Mouse (Mus musculus) stomach, embryonic 16.5 days (tissue): Measurements from ENCODE around the gene Aox3. TPM values are rescaled to one million over a fixed set of nuclear protein-coding genes. Genes with fewer than 3 reads are reported as not detected.

Experiments used
- ATAC-seq: fragments of 200-750 bp; cut with Nextera tagmentation; 2 replicates; pipeline ENCODE4 v1.8.0; 2017; ENCODE audit warnings: moderate number of reproducible peaks, moderate TSS enrichment; ENCODE audit not compliant: insufficient read depth, low FRiP score
- H3K27ac ChIP-seq: fragments of 300-500 bp; sonication (generic); 2 replicates; pipeline ENCODE4 v1.5.1; 2014; ENCODE audit warnings: low read length
- H3K27me3 ChIP-seq: fragments of 300-500 bp; sonication (generic); 2 replicates; pipeline ENCODE4 v1.6.1; 2014; ENCODE audit warnings: low read length, control low read depth, mixed read lengths; ENCODE audit not compliant: control insufficient read depth, insufficient read depth
- H3K36me3 ChIP-seq: fragments of 300-500 bp; sonication (generic); 2 replicates; pipeline ENCODE4 v1.6.1; 2014; ENCODE audit warnings: low read length; ENCODE audit not compliant: control insufficient read depth, insufficient read depth
- H3K4me1 ChIP-seq: fragments of 300-500 bp; sonication (generic); 2 replicates; pipeline ENCODE4 v1.6.1; 2014; ENCODE audit warnings: low read length, control low read depth, mixed read lengths; ENCODE audit not compliant: control insufficient read depth, insufficient read depth
- H3K4me2 ChIP-seq: fragments of 300-500 bp; sonication (generic); 2 replicates; pipeline ENCODE4 v1.6.1; 2014; ENCODE audit warnings: low read depth, low read length, mixed read lengths
- H3K4me3 ChIP-seq: fragments of 300-500 bp; sonication (generic); replicated peaks from 2 replicates; pipeline ENCODE4 v1.5.1; 2014; ENCODE audit warnings: mild to moderate bottlenecking, low read length
- H3K9ac ChIP-seq: fragments of 300-500 bp; sonication (generic); 2 replicates; pipeline ENCODE4 v1.6.1; 2014; ENCODE audit warnings: low read length
- H3K9me3 ChIP-seq: fragments of 300-500 bp; sonication (generic); replicated peaks from 2 replicates; pipeline ENCODE4 v1.6.1; 2016; ENCODE audit warnings: low read length, control low read depth; ENCODE audit not compliant: control insufficient read depth
- WGBS: fragments of 180-500 bp; shearing (Covaris S2); extraction: QIAGEN DNeasy Blood & Tissue Kit; methylation state at CpG from one replicate; pipeline ENCODE4 v1.1.7; 2014; 5-methylcytosine and 5-hydroxymethylcytosine counted together
- polyA plus RNA-seq: library from polyadenylated mRNA; unstranded; fragments of >200 nt; fragmentation: Nextera tagmentation; extraction: Ambion mirVana; gene quantifications from 2 replicates; pipeline ENCODE4 v1.2.1, GENCODE M21; 2015

The Aox3 gene
- polyA plus RNA-seq, 1 experiment from 2014 or later, result 1.4 TPM

DNA sequence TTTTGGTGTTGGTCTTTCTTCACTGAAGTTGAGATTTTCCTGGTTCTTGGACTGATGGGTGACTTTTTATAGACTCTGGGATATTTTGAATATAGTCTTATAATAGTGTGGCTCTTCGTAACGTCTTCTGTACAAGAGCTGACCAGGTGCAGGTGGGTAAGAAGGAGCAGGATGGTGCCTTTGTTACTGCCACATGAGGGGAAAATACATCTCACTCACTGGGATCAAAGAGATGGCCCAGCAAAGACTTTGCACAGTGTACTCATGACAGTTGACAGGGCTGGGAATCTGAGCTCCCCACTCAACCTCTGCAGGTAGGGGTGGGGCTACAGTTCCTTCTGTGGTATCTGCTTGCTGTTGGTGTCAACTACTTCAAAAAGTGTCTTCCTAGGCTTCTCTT is 38.7 kb upstream of the Aox3 start:
- H3K27me3 ChIP-seq, result no peaks in the 10 kb centered on the region
- 92% methylated on average over 2 of the region's 2 CpGs for WGBS
- no peaks in the 10 kb centered on the region for H3K36me3 ChIP-seq
- H3K9ac ChIP-seq, result no peak overlapping the region
- ATAC-seq, result no peak
- no peak overlapping the region for H3K27ac ChIP-seq
- H3K4me1 ChIP-seq, result no peaks in the 10 kb centered on the region
- H3K9me3 ChIP-seq, result no peaks in the 10 kb centered on the region
- no peak overlapping the region for H3K4me2 ChIP-seq
- H3K4me3 ChIP-seq, result no peak overlapping the region

DNA sequence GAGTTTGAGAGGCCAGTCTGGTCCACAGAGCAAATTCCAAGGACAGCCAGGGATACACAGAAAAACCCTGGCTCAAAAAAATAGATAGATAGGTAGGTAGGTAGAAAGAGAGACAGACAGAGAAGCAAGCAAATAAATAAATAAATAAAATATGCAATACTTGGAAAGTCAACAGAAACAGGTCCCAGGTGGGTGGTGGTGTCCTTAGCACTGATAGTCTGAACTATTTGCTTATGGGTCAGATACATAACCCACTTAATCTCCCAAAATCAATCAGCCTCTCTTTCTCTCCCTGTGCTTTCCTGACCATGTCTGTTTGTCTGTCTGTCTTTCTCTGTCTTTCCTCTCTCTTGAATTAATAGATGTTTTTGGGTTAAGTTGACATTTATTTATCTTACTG is 35.0 kb upstream of the Aox3 start:
- Histone ChIP-seq H3K4me3 (no peak overlapping the region), H3K36me3 (no peaks in the 10 kb centered on the region)
- no peak for ATAC-seq

DNA sequence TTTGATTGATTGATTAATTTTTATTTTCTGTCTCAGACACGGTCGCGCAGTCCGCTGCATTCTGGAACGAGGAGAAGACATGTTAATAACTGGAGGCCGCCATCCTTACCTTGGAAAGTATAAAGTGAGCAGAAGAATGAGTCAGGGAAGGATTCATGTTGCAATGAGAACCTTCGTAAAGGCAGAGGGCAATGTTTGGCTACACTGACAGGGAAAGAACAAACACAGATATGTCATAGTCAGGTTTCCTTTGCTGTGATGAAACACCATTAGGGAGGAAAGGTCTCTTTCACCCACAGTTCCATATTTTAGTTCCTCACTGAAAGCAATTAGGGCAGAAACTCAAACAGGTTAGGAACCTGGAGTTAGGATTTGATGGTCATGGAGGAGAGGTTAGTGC is 34.5 kb upstream of the Aox3 start:
- Histone ChIP-seq H3K4me2 (no peak overlapping the region), H3K36me3 (no peaks in the 10 kb centered on the region), H3K9ac (no peak overlapping the region), H3K9me3 (no peaks in the 10 kb centered on the region), H3K4me1 (no peaks in the 10 kb centered on the region), H3K4me3 (no peak overlapping the region), H3K27ac (no peak overlapping the region), H3K27me3 (no peaks in the 10 kb centered on the region)
- no peak for ATAC-seq
- 77% methylated on average over 7 of the region's 7 CpGs for WGBS

More for the DNA sequence above, 35.0 kb upstream of the Aox3 start:
- no peak overlapping the region for H3K9ac ChIP-seq
- no peaks in the 10 kb centered on the region for H3K4me1 ChIP-seq
- H3K9me3 ChIP-seq, result no peaks in the 10 kb centered on the region
- no peak overlapping the region for H3K4me2 ChIP-seq
- H3K27ac ChIP-seq, result no peak overlapping the region
- H3K27me3 ChIP-seq, result no peaks in the 10 kb centered on the region

DNA sequence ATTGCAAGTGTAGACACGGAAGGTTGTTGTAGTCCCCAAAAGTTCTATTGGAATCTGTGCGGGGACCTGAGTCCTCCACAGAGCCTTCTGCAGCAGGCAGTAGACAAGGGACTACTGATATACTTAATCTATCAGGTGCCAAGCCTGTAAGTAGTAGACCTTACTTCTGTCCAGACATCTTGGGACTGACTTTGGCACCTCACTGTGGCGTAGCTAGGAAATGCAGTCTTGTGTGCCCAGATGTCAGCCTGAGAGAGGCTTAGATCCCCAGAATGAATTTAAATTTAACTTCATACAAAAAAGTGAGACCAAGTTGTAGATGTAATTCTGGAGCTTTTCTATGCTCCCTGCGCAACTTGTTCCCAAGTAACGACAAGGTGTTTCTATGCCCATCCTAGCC is 33.2 kb upstream of the Aox3 start:
- Histone ChIP-seq H3K9ac (no peak overlapping the region), H3K27ac (no peak overlapping the region), H3K9me3 (no peaks in the 10 kb centered on the region), H3K4me2 (no peak overlapping the region), H3K36me3 (no peaks in the 10 kb centered on the region), H3K4me1 (no peaks in the 10 kb centered on the region), H3K27me3 (no peaks in the 10 kb centered on the region), H3K4me3 (no peak overlapping the region)
- no peak for ATAC-seq
- 93% methylated on average over 5 of the region's 5 CpGs for WGBS

DNA sequence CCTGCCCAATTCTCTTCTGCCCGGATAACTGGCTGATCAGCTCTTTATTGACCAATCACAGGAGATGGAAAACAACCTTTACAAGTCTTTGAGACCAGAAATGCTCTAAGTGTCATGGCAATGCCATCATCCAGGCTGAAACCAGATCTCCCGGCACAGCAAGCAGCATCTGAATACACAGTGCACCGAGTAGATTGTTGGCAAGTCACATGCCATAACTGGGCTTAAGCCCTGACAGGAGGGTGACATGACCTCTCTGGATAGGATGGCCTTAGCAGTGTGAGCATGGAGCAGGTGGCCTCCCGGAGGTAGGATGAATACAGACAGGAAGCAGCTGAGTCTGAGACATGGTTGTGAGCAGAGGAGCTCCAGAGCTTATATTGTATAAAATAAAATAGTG is 32.5 kb upstream of the Aox3 start:
- ATAC-seq, result no peak
- H3K4me2 ChIP-seq, result no peak overlapping the region
- H3K9ac ChIP-seq, result no peak overlapping the region
- no peaks in the 10 kb centered on the region for H3K9me3 ChIP-seq
- WGBS, result 82% methylated on average over 4 of the region's 4 CpGs
- no peak overlapping the region for H3K27ac ChIP-seq
- no peak overlapping the region for H3K4me3 ChIP-seq
- no peaks in the 10 kb centered on the region for H3K36me3 ChIP-seq
- no peaks in the 10 kb centered on the region for H3K4me1 ChIP-seq
- H3K27me3 ChIP-seq, result no peaks in the 10 kb centered on the region

DNA sequence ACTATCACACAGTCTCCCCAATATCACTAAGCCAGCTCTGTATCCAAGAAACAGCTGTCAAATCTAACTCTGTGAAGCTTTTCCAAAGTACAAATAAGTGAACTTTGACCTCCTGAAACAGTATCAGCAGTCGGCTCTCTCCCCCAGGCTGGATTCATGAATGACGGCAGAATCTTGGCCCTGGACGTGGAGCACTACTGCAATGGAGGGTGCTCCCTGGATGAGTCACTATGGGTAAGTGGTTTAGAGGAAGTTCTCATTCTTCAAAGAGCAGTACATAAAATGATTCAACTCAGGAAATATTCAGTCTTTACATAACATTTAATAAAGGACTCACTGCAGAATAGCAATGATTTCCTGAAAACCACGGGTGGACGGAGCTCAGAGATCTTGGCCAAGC is 31.6 kb upstream of the Aox3 start:
- no peak for ATAC-seq
- Histone ChIP-seq H3K27ac (no peak overlapping the region), H3K27me3 (no peaks in the 10 kb centered on the region), H3K4me2 (no peak overlapping the region), H3K36me3 (no peaks in the 10 kb centered on the region), H3K9me3 (no peaks in the 10 kb centered on the region), H3K4me1 (no peaks in the 10 kb centered on the region), H3K4me3 (no peak overlapping the region), H3K9ac (no peak overlapping the region)
- 71% methylated on average over 5 of the region's 5 CpGs for WGBS

DNA sequence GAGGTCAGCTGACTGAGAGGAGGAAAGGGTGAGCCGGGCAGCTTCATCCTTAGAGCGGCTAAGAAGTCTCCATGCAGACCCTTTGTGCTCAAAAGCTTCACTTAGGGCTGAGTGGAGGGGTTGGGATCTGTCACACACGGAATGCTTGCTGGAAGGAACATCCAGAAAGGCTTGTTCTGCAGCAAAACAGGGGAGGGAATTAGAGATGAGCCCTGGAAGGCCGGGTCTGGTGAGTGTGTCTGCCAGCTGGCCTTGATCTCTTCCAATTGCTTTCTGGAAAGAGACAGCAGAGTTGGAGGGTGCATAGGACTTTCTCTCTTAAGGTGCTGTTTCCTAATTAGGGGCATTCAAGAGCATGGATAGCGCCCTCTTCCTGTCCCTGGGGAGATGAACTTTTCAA is 23.6 kb upstream of the Aox3 start:
- H3K4me2 ChIP-seq, result no peak overlapping the region

DNA sequence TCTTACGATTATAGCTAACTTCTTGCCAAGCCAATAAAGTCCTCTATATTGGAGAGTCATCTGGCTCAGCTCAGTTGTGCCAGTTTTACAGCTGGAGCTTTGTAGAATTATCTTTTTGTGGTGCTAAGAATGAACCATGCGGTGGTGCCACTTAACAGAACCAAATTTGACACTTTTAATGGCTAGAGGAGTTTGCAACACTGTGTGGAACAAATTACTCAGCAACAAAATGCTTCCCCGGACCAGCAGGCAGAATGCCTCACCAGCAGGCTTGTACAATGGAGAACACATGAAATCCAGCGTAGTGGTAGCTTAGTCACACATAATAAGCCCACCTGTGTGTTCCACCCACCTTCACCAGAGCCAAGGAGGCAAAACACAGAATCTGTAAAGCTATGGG is 22.7 kb upstream of the Aox3 start:
- no peak for ATAC-seq
- Histone ChIP-seq H3K4me2 (no peak overlapping the region), H3K9ac (no peak overlapping the region), H3K27me3 (no peaks in the 10 kb centered on the region), H3K27ac (no peak overlapping the region), H3K36me3 (no peaks in the 10 kb centered on the region), H3K4me1 (peaks cover 5% of the 10 kb centered on the region), H3K4me3 (no peak overlapping the region), H3K9me3 (no peaks in the 10 kb centered on the region)
- 85% methylated on average over 4 of the region's 4 CpGs for WGBS

More for the DNA sequence above, 23.6 kb upstream of the Aox3 start:
- Histone ChIP-seq H3K27me3 (no peaks in the 10 kb centered on the region), H3K36me3 (no peaks in the 10 kb centered on the region), H3K9me3 (no peaks in the 10 kb centered on the region), H3K27ac (no peak overlapping the region), H3K9ac (no peak overlapping the region), H3K4me3 (no peak overlapping the region), H3K4me1 (peaks cover 5% of the 10 kb centered on the region)
- ATAC-seq, result no peak; the same call in 1 of the 2 replicates
- WGBS, result 46% methylated on average over 5 of the region's 5 CpGs

DNA sequence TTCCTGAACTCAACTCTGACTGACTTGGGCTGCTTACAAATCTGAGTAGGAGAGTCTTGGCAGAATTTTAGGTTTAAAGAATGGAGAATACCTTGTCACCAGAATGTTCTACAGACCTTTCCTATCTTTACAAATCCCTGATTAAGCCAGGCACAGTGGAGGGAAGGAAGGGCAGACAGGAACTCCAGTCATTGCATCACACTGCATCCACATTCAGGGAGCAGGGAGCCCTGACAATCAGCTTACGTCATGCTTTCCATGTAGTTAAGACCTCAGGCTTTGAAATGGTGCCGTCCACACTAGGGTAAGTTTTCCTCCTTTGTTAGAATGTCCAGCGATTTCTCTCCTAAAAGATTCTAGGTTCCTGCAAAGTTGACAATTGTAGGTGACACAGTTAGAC is 21.7 kb upstream of the Aox3 start:
- Histone ChIP-seq H3K4me3 (no peak overlapping the region), H3K4me1 (peaks cover 5% of the 10 kb centered on the region), H3K9me3 (no peaks in the 10 kb centered on the region), H3K4me2 (no peak overlapping the region), H3K36me3 (no peaks in the 10 kb centered on the region), H3K27me3 (no peaks in the 10 kb centered on the region), H3K27ac (no peak overlapping the region), H3K9ac (no peak overlapping the region)
- ATAC-seq, result no peak
- 75% methylated on average over 3 of the region's 3 CpGs for WGBS

DNA sequence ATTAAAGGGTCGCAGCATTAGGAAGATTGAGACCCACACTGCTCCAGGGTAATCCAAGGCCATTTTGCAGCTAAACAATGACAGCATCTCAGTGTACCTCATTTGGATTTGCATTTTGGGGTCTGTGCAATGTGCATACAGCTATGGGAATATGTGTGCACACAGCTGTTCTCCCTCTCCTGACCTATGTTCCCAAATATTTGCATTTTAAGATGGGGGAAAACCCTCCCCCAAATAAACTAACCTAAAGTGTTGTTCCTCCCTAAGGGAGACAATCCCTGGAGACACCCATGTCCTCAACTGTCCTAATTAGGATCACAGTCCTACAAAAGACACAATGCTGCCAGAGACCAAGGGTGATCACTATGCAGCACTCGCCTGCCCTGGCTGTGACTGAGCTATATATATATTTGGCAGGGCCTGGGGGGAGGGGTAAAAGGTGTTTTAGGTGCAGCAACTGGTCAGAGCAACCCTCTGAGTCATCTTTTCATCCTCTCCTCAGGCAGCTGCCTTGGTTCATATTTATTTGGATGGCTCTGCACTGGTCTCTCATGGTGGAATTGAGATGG is 20.9 kb upstream of the Aox3 start:
- H3K9ac ChIP-seq, result no peak overlapping the region
- H3K9me3 ChIP-seq, result no peaks in the 10 kb centered on the region
- no peak for ATAC-seq
- no peak overlapping the region for H3K4me3 ChIP-seq
- no peaks in the 10 kb centered on the region for H3K36me3 ChIP-seq
- H3K4me1 ChIP-seq, result peaks cover 5% of the 10 kb centered on the region
- 58% methylated on average over 2 of the region's 2 CpGs for WGBS
- no peaks in the 10 kb centered on the region for H3K27me3 ChIP-seq
- no peak overlapping the region for H3K27ac ChIP-seq
- no peak overlapping the region for H3K4me2 ChIP-seq
